Mouse (Mus musculus): ENCODE results near the gene Ankrd27.

DNA sequence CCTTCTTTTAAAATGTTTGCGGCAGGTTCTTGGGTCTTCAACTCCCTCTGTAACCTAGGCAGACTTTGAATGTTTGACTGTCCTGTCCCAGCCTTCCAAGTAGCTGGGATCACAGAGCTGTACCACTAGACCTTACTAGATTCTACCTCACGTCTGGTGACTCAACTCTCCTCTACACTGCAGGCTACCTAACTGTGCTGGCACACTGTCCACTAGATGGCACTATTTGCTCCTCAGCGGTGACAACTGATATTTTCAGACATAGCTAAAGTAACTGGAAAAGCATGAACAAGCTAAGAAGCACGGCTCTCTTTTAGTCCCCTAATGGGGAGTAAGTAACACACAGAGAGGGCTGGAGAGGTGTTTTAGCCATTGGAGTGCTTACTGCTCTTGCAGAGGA, 40.2 kb upstream of the Ankrd27 start:
- TF ChIP-seq POLR2A (IDR thresholded peaks at IDR 0.05; ENCODE audit: low read depth, low read length) (no peak), CTCF (IDR thresholded peaks at IDR 0.05; ENCODE audit: borderline replicate concordance, insufficient read depth, low read length) (peak; percentile 87; the same call in 1 of the 2 replicates)

Measured in embryonic fibroblast, embryonic 13.5 days (primary cell).